Mouse (Mus musculus) lung, adult 2 months (tissue): Measurements from ENCODE around the gene Mad1l1.

Experiments used
- CTCF ChIP-seq: fragments of 200-500 bp; IDR thresholded peaks from 2 replicates; pipeline ENCODE4 v1.5.1; 2011; ENCODE audit warnings: mild to moderate bottlenecking, low read length, control low read depth; ENCODE audit not compliant: insufficient read depth
- POLR2A ChIP-seq: fragments of 200-500 bp; IDR thresholded peaks from 2 replicates; pipeline ENCODE4 v1.6.1; 2011; ENCODE audit warnings: low read depth, mild to moderate bottlenecking, control low read depth, low read length, borderline replicate concordance; ENCODE audit errors: extremely low read depth

- TF ChIP-seq CTCF (no peak), POLR2A (no peak)
Measured at GRCm38 (mm10) chr5:140350731-140351497, 29.6 kb upstream of the Mad1l1 start.
